Mouse (Mus musculus) lung, postnatal 0 days (tissue): ENCODE measurements at regions not wholly inside any gene's neighbourhood (a gene's known extent, or its start where the extent isn't known, plus 50 kb on each side); places are given as distances from the start of the nearest gene placed in this dataset.

Experiments
- CTCF ChIP-seq: IDR thresholded peaks from 2 replicates; pipeline ENCODE4 v1.5.1; 2016; ENCODE audit warnings: antibody characterized with exemption, mild to moderate bottlenecking
- EP300 ChIP-seq: IDR thresholded peaks from 2 replicates; pipeline ENCODE4 v1.6.1; 2016; ENCODE audit warnings: antibody characterized with exemption, mild to moderate bottlenecking, control low read depth

- TF ChIP-seq CTCF (no peak), EP300 (no peak)
These were observed 324.4 kb downstream of the Gm45692 start for GRCm38 (mm10) chr8:26443735-26444134.
